Mouse (Mus musculus) spleen, adult 18-20 months (tissue): Measurements from ENCODE around the gene Gm4924.

ENCODE experiments used
- DNase-seq, 2 experiments: peaks; one replicate each; pipeline ENCODE4 v3.0.0; 2022; ENCODE audit warnings: mixed read lengths in 2 of 2

The Gm4924 gene

DNA sequence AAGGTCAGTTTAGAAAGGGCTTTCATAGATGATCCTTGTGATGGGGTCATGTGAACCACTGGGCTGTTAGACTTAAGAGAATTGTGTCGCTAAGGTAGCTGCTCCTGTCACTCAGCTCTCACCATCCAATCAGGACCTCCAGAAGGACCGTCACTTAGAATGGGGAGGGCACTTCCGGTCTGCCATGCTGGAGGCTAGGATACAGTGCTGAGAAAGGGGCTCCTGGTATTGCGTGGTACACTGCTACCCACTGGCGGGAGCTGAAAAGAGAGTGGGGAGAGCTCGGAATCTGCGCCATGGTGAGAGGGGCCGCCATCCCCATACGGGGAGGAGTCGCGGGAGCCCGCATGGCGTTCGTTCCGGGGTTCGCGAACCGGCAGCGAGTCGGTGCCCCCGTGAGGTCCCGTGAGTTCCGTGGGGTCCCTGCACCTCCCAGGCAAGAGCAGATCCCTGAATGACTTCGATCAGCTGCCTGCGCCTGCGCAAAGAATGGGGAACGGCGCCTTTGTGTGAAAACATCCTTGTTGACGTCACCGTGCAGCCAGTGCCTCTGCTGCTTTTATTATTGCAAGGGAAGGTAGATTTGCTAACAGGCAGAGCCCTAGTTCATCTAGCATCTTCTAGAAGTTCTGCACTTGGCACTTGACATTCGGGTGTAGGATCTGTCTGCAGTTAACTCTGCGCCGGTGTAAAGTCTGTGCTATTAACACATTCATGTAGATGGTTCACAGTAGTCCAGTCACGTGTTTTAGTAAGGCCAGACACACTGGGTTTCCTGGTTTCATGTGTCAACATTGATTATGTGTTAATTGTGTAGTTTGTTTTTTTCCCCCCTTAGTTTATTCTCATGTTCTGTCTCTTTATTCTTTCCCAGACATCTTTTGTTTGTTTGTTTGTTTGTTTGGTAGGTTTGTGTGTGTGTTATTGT is at the start of gene Gm4924:
Gene Gm4924 (plus strand): TSS at position 173 of the 928 bp plus-strand sequence.
- DNase-seq, result peak; percentile 67 to 70

DNA sequence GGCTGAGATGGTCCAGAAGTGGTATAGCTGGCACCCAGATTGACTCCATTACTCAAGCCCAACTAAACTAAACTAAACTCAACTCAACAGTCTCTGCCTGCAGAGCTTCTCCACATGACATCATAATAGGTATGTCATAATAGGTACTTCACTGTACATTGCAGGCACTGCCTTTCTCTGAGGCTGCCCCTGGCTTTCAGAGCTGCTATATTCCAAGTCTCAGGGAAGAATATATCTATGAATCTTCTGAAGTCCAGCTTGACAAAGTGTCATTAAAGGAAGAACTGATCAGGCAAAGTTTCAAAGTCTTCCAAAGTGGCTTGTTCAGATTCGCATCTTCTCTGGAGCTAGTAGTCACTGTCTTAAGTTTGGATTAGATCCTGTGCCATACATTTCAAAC is 37.6 kb upstream of the Gm4924 start, which contains the start of gene 4932415D10Rik:
Gene 4932415D10Rik (minus strand): TSS at position 101 of the 400 bp plus-strand sequence.
- no peak for DNase-seq

DNA sequence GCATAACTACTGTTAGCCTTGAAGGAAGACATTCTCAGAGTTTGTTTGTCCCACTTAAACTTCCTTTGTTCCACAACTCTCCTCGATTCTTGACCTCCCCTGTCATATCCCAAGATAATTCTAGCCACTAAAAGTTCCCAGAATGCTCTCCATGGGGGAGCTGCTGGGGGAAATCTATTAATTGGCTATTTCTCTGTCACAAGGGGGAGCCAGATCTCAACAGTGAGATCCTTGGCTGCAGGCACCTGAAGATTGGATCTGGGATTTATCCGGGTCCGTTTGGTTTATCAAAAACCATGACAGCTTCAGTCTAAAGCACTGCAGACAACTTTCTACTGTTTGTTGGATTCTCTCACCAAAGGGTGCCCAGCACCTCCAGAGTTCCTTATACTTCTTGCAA is 33.9 kb upstream of the Gm4924 start:
- no peak for DNase-seq

DNA sequence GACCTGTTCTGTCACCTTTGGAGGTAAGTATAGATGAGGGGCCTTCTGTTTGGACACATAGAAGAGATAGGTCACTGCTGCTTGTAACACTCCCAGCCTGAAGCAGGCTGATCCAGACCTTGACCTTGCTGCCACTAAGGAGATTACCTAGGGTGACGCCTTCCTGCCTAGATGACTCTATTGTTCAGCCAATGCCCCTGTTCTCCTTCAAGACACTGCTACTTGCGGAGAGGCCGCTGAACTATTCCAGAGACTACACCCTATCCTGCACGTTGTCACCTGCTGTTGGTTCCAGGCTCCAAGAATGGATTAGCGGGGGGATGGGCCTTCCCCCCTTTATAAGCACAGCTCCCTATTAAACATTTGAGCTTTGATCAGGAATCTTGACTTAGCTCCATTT is 24.2 kb upstream of the Gm4924 start:
- DNase-seq, result no peak

DNA sequence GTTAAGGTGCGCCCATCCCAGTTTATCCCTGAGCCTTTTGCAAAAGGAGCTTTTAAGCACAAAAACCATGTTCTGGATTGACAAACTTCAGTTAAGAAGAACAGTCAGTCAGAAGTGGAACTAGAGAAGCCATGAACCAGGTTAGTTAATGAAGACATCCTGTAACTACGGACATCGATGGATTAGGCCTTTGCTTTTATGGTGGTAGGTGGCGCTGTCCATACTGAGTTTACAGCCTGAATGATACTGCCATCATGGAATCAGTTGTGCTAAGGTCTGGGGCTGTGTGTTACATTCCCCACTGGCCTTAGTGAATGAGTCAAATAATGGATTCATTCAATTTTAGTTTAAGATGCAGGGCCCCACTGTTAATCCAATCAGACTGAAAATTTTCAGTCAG is 1.3 kb downstream of the Gm4924 start:
- no peak for DNase-seq

DNA sequence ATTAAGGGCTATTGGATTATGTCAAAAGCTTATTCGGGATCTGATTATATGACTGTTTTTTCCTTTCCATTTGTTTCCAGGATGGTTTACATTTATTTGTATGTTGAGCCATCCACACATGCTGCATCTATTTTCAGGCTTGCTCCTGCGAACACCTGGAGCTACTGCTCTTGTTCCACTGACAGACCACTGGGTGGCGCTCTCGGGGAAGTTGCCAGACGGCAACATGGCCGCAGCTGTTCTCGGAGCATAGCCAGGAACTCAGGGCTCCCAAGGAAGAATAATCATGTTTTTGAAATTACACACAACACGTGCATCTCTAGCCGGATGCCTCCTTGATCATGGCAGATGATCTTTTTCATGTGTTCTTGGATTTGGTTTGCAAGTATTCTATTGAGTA is 7.9 kb downstream of the Gm4924 start:
- no peak for DNase-seq

DNA sequence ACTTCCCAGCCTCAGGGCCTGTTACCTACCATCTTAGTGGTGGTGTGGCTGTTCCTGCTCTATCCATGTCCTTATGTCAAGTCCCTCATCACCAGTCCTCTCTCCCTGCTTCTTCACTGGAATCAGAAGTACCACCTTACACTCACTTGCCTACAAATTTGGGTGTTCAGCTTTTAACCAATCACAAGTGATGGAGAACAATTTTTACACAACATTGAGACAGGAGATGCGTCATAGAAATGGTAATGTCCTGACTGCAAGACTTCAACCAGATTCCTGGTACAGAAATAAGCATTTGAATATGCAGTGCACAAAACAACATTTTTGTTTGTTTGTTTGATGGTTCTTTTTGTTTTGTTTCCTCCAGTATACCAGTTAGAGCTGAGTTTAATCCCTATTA is 28.9 kb downstream of the Gm4924 start:
- no peak for DNase-seq

DNA sequence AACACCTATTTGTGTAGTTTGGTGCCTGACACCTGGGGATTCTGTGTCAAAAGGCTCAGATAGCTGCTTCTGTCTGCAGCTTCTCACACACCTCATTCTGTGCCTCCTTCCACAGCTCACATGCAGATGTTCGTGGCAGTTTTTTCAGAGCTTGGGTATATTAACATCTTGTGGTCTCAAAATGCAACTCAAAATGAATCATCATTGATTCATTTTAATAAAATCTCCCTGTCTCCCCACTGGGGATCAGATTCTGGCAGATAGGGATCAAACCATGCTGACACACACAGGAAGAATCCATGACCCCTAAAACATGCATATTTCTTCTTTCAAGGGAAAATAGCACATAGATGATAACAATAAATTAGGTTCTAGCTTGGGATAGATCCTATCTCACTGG is 55.5 kb downstream of the Gm4924 start:
- DNase-seq, result no peak

DNA sequence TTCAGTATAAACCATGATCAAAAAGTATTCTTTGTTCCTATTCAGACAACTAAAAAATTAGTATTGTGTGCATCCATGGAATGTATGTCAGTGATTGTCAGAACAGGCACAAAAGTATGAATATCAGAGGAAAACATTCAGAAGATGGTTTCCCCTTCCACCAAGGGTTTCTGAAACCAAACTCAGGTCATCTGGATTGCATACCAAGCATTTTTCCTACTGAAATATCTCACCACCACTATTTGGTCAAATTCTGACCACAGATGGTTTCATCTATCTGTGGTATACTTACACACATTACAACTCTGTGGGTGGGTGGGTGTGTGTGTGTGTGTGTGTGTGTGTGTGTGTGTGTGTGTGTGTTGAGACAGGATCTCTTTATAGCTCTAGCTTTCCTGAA is 69.6 kb downstream of the Gm4924 start:
- no peak for DNase-seq
